Mouse (Mus musculus) layer of hippocampus, adult 2 months (tissue): Measurements from ENCODE around the gene Osbpl3. TPM values are rescaled to one million over a fixed set of nuclear protein-coding genes. Genes with fewer than 3 reads are reported as not detected.
A peak's percentile ranks its signal among the peaks of the same experiment; 100 is the strongest.

Source experiments
- DNase-seq, 2 experiments: peaks; one replicate each; pipeline ENCODE4 v3.0.0; 2022; ENCODE audit warnings: low spot score in 2 of 2
- H3K27ac ChIP-seq: fragments of 200-600 bp; 2 replicates; pipeline ENCODE4 v1.8.1; 2022
- H3K4me3 ChIP-seq: fragments of 200-600 bp; 2 replicates; pipeline ENCODE4 v1.8.1; 2022; ENCODE audit warnings: mild to moderate bottlenecking
- CTCF ChIP-seq: fragments of 200-600 bp; conservative IDR thresholded peaks from 2 replicates; pipeline ENCODE4 v1.8.1; 2022; ENCODE audit warnings: antibody characterized with exemption, mild to moderate bottlenecking, moderate library complexity
- total RNA-seq, 2 experiments: library from RNA; stranded (reverse); gene quantifications; 2 replicates each; pipeline ENCODE4 v1.2.3; 2021

Osbpl3 gene
- total RNA-seq, 2 experiments from 2014 or later = 15.7 to 16.1 TPM

DNA sequence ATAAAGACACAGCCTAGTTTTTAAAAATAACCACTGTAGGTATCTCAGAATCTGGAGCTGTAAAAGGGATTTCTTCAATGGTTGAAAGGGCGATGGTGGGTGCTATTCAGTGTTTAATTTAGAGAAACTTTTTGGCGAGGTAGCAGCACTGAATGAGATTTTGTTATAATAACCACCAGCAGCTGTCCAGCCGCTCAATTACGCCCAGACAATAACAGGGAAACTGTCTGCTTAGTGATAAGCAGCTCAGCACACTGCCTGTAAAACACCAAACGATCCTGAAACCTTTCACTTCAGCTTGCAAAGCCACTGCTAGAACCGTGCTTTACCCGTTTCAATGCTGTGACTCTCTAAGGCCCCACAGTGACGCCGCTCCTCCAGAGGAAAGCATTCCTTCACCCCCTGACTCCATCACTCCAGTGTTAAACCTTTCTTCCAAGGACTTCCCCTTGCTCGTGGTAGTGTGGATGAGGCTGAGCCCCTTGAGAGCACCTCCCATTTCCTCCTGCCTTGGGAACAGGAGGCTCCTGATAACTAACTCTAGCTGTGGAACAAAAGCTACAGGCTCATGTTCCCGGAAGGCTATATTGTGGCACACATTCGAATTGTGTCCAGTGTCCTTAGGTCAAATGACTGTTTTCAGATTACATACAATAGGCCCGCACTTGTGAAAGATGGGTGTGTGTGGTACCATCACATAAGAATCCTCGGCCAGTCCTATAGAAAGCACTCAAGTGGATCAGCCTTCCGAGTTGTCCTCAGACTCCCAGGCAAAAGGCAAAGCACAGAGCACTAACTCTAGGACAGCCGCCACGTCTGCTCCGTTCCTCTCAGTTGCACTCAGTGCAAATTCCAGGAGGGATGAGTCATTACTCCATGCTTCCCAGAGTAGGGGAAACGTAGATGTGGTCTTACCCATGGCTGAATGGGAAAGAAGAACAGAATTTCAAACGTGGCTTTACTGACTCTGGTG, 101.0 kb downstream of the Osbpl3 start:
- Histone ChIP-seq H3K27ac (peak overlapping the region; percentile 36; the same call in 1 of the 2 replicates), H3K4me3 (no peak overlapping the region)
- no peak for DNase-seq
- TF ChIP-seq CTCF = no peak

DNA sequence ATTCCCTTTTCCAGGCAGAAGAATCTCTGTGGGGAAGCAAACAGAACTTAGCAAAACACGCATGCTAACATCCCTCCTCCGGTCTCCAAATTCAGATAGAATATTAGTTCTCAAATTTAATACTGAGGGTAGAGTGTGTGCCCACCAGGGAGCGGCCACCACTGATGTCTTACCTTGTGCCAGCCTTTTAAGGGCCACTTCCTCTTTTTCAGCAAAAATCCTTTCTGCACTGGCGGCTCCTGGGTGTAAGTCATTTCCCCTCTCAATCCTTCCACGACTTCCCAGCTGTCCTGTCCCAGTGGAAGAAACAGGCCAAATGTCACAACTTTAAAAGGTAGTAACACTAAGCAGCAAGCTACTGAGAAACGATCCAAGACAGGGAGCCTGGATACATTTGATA, 103.2 kb downstream of the Osbpl3 start:
- Histone ChIP-seq H3K27ac (no peak overlapping the region), H3K4me3 (no peak overlapping the region)
- no peak for DNase-seq
- TF ChIP-seq CTCF = no peak

- no peak for DNase-seq
- no peak for TF ChIP-seq CTCF
Measured at GRCm38 (mm10) chr6:50350911-50351310, 105.1 kb downstream of the Osbpl3 start.

DNA sequence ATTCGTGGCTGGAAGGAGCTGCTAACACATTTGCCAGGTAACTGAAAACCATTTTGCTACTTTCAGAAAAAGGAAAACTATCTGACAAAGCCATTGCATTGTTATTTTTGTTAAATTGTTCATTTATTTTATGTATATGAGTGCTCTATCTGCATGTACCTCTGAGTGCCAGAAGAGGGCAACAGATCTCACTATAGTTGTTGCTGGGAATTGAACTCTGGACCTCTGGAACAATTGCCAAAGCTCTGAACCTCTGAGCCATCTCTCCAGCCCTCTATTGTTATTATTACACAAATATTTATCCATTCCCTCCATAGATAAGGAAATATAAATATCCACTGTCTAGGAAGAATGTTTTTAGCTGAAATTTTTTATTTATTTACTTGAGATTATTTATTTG, 107.4 kb downstream of the Osbpl3 start:
- Histone ChIP-seq H3K27ac (no peak overlapping the region), H3K4me3 (no peak overlapping the region)
- peak; percentile 60 for TF ChIP-seq CTCF
- DNase-seq = no peak

More at GRCm38 (mm10) chr6:50350911-50351310, 105.1 kb downstream of the Osbpl3 start:
- no peak overlapping the region for H3K27ac ChIP-seq
- H3K4me3 ChIP-seq = no peak overlapping the region

DNA sequence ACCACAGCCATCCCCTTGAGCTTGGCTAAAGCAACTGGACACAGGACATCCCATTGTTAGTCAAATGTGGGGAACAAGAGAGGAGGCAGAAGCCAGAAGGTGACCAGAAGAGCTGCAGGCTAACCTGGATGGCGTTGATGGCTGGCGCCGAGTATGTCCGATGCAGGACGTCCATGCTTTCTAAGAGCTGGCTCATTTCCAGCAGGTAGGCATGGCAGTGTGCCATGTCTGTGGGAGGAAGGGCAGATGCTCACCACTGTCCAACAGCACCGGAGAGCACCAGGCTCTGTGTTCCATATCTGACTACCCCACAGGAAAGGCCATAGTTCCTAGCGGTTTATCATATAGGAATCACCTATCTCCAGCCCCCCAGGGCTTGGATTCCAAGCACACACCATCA, 109.8 kb downstream of the Osbpl3 start:
- DNase-seq = no peak
- no peak overlapping the region for H3K4me3 ChIP-seq
- TF ChIP-seq CTCF = no peak
- no peak overlapping the region for H3K27ac ChIP-seq

- DNase-seq = no peak
- Histone ChIP-seq H3K27ac (no peak overlapping the region), H3K4me3 (no peak overlapping the region)
- TF ChIP-seq CTCF = no peak
Measured at GRCm38 (mm10) chr6:50340226-50340906, 115.6 kb downstream of the Osbpl3 start.

GRCm38 (mm10) chr6:50337431-50337830, 118.6 kb downstream of the Osbpl3 start:
- TF ChIP-seq CTCF = no peak
- H3K27ac ChIP-seq = no peak overlapping the region
- no peak overlapping the region for H3K4me3 ChIP-seq
- no peak for DNase-seq

DNA sequence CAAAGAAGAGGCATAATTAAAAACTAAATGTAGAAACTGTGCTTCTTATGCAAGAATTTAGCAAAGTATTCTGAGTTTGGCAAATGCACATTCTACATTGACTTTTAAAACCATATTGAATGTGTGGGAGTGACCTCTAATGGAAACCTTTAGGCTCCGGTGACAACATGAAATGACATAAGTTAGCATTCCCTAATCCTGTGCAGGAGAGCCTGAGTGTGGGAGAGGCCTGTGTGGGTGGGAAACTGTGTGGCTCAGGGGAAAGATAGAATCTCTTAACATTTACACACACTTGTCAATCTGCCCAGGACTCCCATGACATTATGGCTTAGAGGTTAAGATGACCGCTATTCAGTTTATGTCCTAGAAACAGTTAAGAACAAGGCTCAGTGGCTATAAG, 119.6 kb downstream of the Osbpl3 start:
- H3K4me3 ChIP-seq = no peak overlapping the region
- no peak for TF ChIP-seq CTCF
- DNase-seq = no peak
- no peak overlapping the region for H3K27ac ChIP-seq

DNA sequence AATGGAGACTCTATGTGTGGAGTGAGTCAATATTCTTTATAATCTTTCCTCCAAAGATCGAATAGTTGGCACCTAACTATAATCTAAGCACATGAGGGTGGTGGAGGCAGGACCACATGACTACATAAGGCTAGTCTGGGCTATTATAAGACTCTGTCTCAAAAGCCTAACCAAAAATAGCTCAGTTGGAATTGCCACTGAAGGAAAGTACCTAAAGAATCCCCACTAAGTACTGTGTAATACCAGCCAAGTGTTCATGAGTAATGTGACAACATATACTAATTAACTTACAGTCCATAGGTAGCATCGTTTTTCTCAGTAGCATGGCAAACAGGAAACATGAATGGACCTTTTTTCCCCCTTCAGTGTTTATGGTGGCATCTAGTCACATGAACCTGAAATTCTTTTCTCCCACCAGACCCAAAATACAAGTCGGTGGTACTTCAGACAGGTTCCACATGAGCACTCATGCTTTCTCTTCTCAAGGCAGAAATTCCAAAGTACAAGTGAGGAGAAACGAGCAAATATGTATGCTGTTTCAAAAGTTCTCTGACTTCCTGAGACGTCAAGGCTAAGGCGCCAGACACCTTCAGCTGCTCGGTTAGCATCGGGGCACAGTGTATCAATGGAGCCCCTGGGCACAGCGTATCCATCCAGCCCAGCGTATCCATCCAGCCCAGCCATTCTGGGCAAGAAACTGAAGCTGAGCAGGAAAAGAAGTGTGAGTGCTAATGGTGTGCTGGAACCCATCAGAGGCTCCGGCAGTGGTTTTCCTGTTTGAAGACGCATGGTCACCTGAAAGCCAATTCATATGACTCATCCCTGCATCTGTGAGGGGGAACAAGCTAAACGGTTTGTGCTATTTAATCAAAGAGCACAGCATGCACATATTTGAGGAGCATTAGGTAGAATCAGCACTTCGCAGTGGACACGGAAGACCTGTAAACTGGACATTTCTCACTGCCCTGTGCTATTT, 120.9 kb downstream of the Osbpl3 start:
- no peak for TF ChIP-seq CTCF
- no peak overlapping the region for H3K27ac ChIP-seq
- H3K4me3 ChIP-seq = no peak overlapping the region
- no peak for DNase-seq

GRCm38 (mm10) chr6:50333346-50333745, 122.7 kb downstream of the Osbpl3 start:
- TF ChIP-seq CTCF = no peak
- no peak for DNase-seq
- Histone ChIP-seq H3K27ac (no peak overlapping the region), H3K4me3 (no peak overlapping the region)

GRCm38 (mm10) chr6:50331477-50331876, 124.5 kb downstream of the Osbpl3 start:
- Histone ChIP-seq H3K4me3 (no peak overlapping the region), H3K27ac (no peak overlapping the region)
- no peak for TF ChIP-seq CTCF
- no peak for DNase-seq

GRCm38 (mm10) chr6:50329380-50329779, 126.6 kb downstream of the Osbpl3 start:
- Histone ChIP-seq H3K4me3 (no peak overlapping the region), H3K27ac (no peak overlapping the region)
- no peak for TF ChIP-seq CTCF
- DNase-seq = no peak

DNA sequence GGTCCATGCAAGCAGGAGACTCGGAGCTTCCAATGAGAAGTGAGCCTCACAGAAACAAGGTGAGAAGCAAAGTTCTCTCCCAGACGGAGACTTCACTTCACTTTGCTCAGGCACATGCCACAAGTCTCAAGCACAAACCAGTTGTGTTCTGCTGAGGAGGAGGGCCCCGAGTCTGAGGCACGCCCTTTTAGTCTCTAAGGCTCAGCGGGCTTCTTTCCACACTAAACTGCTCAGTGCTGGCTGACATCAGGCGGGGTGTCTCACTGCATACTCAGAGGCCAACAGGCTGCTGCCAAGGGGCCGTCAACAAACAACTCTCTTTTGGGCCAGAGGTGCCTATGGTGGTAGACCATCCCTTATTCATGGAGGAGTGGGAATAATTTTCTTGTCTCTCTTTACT, 127.1 kb downstream of the Osbpl3 start:
- DNase-seq = no peak
- Histone ChIP-seq H3K4me3 (no peak overlapping the region), H3K27ac (no peak overlapping the region)
- TF ChIP-seq CTCF = no peak
